Mouse (Mus musculus): ENCODE measurements around the gene Zfp784. TPM values are rescaled to one million over a fixed set of nuclear protein-coding genes. Genes with fewer than 3 reads are reported as not detected.

Zfp784 gene
- polyA plus RNA-seq, 1 experiment, result 7.7 TPM

- TF ChIP-seq POLR2A (IDR thresholded peaks at IDR 0.05; ENCODE audit: low read depth, low read length) (peak; percentile 27; the same call in 1 of the 2 replicates), CTCF (IDR thresholded peaks at IDR 0.05; ENCODE audit: extremely low read depth, insufficient read length, insufficient replicate concordance, low read depth, low read length) (no peak)
- no peak within 1 kb of the TSS for H3K27ac ChIP-seq (ENCODE audit: insufficient read depth, low read depth, low read length)
- H3K36me3 ChIP-seq (ENCODE audit: control insufficient read depth, insufficient read depth, low read length), result no peaks in the 10 kb centered on the region
- H3K4me3 ChIP-seq (ENCODE audit: low read depth, low read length), result peak within 1 kb of the TSS; percentile 82
- 2% methylated on average over 65 of the region's 65 CpGs for WGBS
- H3K4me1 ChIP-seq (ENCODE audit: control insufficient read depth, insufficient read depth, insufficient read length, low read length), result peaks cover 4% of the 10 kb centered on the region
- H3K27me3 ChIP-seq (ENCODE audit: control insufficient read depth, insufficient read depth, low read length), result peaks cover 57% of the 10 kb centered on the region
These were observed 13.2 kb upstream of the Zfp784 start, which contains the start of gene Zfp580 for GRCm38 (mm10) chr7:5051193-5052192. TSS of gene Zfp580 (plus strand) at chr7:5051538.

- peaks cover 20% of the 10 kb centered on the region for H3K27me3 ChIP-seq (ENCODE audit: control insufficient read depth, insufficient read depth, low read length)
- TF ChIP-seq POLR2A (IDR thresholded peaks at IDR 0.05; ENCODE audit: low read depth, low read length) (no peak), CTCF (IDR thresholded peaks at IDR 0.05; ENCODE audit: extremely low read depth, insufficient read length, insufficient replicate concordance, low read depth, low read length) (no peak)
- H3K4me3 ChIP-seq (ENCODE audit: low read depth, low read length), result no peak overlapping the region
- no peak overlapping the region for H3K27ac ChIP-seq (ENCODE audit: insufficient read depth, low read depth, low read length)
- WGBS, result 9% methylated on average over 2 of the region's 2 CpGs
- H3K4me1 ChIP-seq (ENCODE audit: control insufficient read depth, insufficient read depth, insufficient read length, low read length), result no peaks in the 10 kb centered on the region; the same call in 1 of the 2 replicates
- H3K36me3 ChIP-seq (ENCODE audit: control insufficient read depth, insufficient read depth, low read length), result no peaks in the 10 kb centered on the region
These were observed 9.1 kb upstream of the Zfp784 start for GRCm38 (mm10) chr7:5047313-5047712.

GRCm38 (mm10) chr7:5046112-5046511 is 7.9 kb upstream of the Zfp784 start:
- no peaks in the 10 kb centered on the region for H3K36me3 ChIP-seq (ENCODE audit: control insufficient read depth, insufficient read depth, low read length)
- no peak overlapping the region for H3K4me3 ChIP-seq (ENCODE audit: low read depth, low read length)
- peaks cover 8% of the 10 kb centered on the region for H3K27me3 ChIP-seq (ENCODE audit: control insufficient read depth, insufficient read depth, low read length)
- no peaks in the 10 kb centered on the region for H3K4me1 ChIP-seq (ENCODE audit: control insufficient read depth, insufficient read depth, insufficient read length, low read length)
- WGBS, result 75% methylated on average over 2 of the region's 2 CpGs
- no peak overlapping the region for H3K27ac ChIP-seq (ENCODE audit: insufficient read depth, low read depth, low read length)
- TF ChIP-seq CTCF (IDR thresholded peaks at IDR 0.05; ENCODE audit: extremely low read depth, insufficient read length, insufficient replicate concordance, low read depth, low read length) (no peak), POLR2A (IDR thresholded peaks at IDR 0.05; ENCODE audit: low read depth, low read length) (no peak)

- Histone ChIP-seq H3K27me3 (ENCODE audit: control insufficient read depth, insufficient read depth, low read length) (no peaks in the 10 kb centered on the region), H3K36me3 (ENCODE audit: control insufficient read depth, insufficient read depth, low read length) (no peaks in the 10 kb centered on the region), H3K27ac (ENCODE audit: insufficient read depth, low read depth, low read length) (no peak overlapping the region), H3K4me3 (ENCODE audit: low read depth, low read length) (no peak overlapping the region), H3K4me1 (ENCODE audit: control insufficient read depth, insufficient read depth, insufficient read length, low read length) (no peaks in the 10 kb centered on the region)
- TF ChIP-seq POLR2A (IDR thresholded peaks at IDR 0.05; ENCODE audit: low read depth, low read length) (no peak), CTCF (IDR thresholded peaks at IDR 0.05; ENCODE audit: extremely low read depth, insufficient read length, insufficient replicate concordance, low read depth, low read length) (no peak)
- WGBS, result 61% methylated on average over 2 of the region's 2 CpGs
These were observed 6.7 kb upstream of the Zfp784 start for GRCm38 (mm10) chr7:5044981-5045380.

- 14% methylated on average over 5 of the region's 5 CpGs for WGBS
- TF ChIP-seq POLR2A (IDR thresholded peaks at IDR 0.05; ENCODE audit: low read depth, low read length) (no peak), CTCF (IDR thresholded peaks at IDR 0.05; ENCODE audit: extremely low read depth, insufficient read length, insufficient replicate concordance, low read depth, low read length) (no peak)
These were observed 694 bp upstream of the Zfp784 start for GRCm38 (mm10) chr7:5038940-5039339.

GRCm38 (mm10) chr7:5037467-5037866 is 779 bp downstream of the Zfp784 start:
- Histone ChIP-seq H3K4me3 (ENCODE audit: low read depth, low read length) (no peak overlapping the region), H3K4me1 (ENCODE audit: control insufficient read depth, insufficient read depth, insufficient read length, low read length) (peaks cover 2% of the 10 kb centered on the region; the same call in 1 of the 2 replicates), H3K27me3 (ENCODE audit: control insufficient read depth, insufficient read depth, low read length) (no peaks in the 10 kb centered on the region), H3K36me3 (ENCODE audit: control insufficient read depth, insufficient read depth, low read length) (peaks cover 13% of the 10 kb centered on the region), H3K27ac (ENCODE audit: insufficient read depth, low read depth, low read length) (no peak overlapping the region)
- TF ChIP-seq POLR2A (IDR thresholded peaks at IDR 0.05; ENCODE audit: low read depth, low read length) (no peak), CTCF (IDR thresholded peaks at IDR 0.05; ENCODE audit: extremely low read depth, insufficient read length, insufficient replicate concordance, low read depth, low read length) (no peak)
- WGBS, result 61% methylated on average over 8 of the region's 8 CpGs

More at GRCm38 (mm10) chr7:5038940-5039339, 694 bp upstream of the Zfp784 start:
- Histone ChIP-seq H3K27me3 (ENCODE audit: control insufficient read depth, insufficient read depth, low read length) (no peaks in the 10 kb centered on the region), H3K27ac (ENCODE audit: insufficient read depth, low read depth, low read length) (no peak overlapping the region; the same call in 1 of the 2 replicates), H3K36me3 (ENCODE audit: control insufficient read depth, insufficient read depth, low read length) (peaks cover 6% of the 10 kb centered on the region), H3K4me1 (ENCODE audit: control insufficient read depth, insufficient read depth, insufficient read length, low read length) (peaks cover 2% of the 10 kb centered on the region; the same call in 1 of the 2 replicates), H3K4me3 (ENCODE audit: low read depth, low read length) (no peak overlapping the region; the same call in 1 of the 2 replicates)

- Histone ChIP-seq H3K27me3 (ENCODE audit: control insufficient read depth, insufficient read depth, low read length) (no peaks in the 10 kb centered on the region), H3K27ac (ENCODE audit: insufficient read depth, low read depth, low read length) (no peak overlapping the region), H3K4me1 (ENCODE audit: control insufficient read depth, insufficient read depth, insufficient read length, low read length) (peaks cover 2% of the 10 kb centered on the region; the same call in 1 of the 2 replicates), H3K36me3 (ENCODE audit: control insufficient read depth, insufficient read depth, low read length) (peaks cover 17% of the 10 kb centered on the region), H3K4me3 (ENCODE audit: low read depth, low read length) (no peak overlapping the region)
- TF ChIP-seq CTCF (IDR thresholded peaks at IDR 0.05; ENCODE audit: extremely low read depth, insufficient read length, insufficient replicate concordance, low read depth, low read length) (no peak), POLR2A (IDR thresholded peaks at IDR 0.05; ENCODE audit: low read depth, low read length) (no peak)
- 92% methylated on average over 7 of the region's 7 CpGs for WGBS
These were observed 1.2 kb downstream of the Zfp784 start for GRCm38 (mm10) chr7:5037026-5037425.
